ENCODE assay signal across 6 mouse cellular contexts in genomic region chr12:20229441-20229840, GRCm38 (mm10).
DNase-seq lines count a peak whose midpoint lies in the region; ATAC-seq lines count a peak whose summit lies in the region.
"Not testable (repeated sequence)": the region's sequence is repeated elsewhere in the genome, so short reads cannot be mapped to it uniquely, and the experiment has no call there.

No protein-coding gene starts in this region.

- peaks cover 85% of the 10 kb centered on the region for H3K9me3 ChIP-seq in embryonic facial prominence, embryonic 10.5 days
- H3K9me3 ChIP-seq in hindbrain, embryonic 10.5 days = peaks cover 86% of the 10 kb centered on the region
- H3K9me3 ChIP-seq in limb, embryonic 11.5 days (ENCODE audit: control insufficient read depth, low read length) = peaks cover 74% of the 10 kb centered on the region
- H3K9me3 ChIP-seq in midbrain, embryonic 14.5 days (ENCODE audit: control insufficient read depth, low read length) = peaks cover 78% of the 10 kb centered on the region

- H3K27me3 ChIP-seq in embryonic facial prominence, embryonic 10.5 days (replicated peaks; ENCODE audit: low read depth, poor library complexity, severe bottlenecking) = peaks cover 54% of the 10 kb centered on the region
- peaks cover 43% of the 10 kb centered on the region for H3K27me3 ChIP-seq in hindbrain, embryonic 10.5 days (ENCODE audit: insufficient read depth, poor library complexity, severe bottlenecking)
- peaks cover 12% of the 10 kb centered on the region for H3K27me3 ChIP-seq in limb, embryonic 11.5 days (ENCODE audit: control insufficient read depth, insufficient read depth, low read length)
- H3K27me3 ChIP-seq in midbrain, embryonic 14.5 days (ENCODE audit: control insufficient read depth, insufficient read depth, low read length); splenic B cell, adult 2 months (ENCODE audit: control insufficient read depth, insufficient read depth, low read length, poor library complexity, severe bottlenecking): not testable (repeated sequence)

- not testable (repeated sequence) for H3K4me1 ChIP-seq in embryonic facial prominence, embryonic 10.5 days; hindbrain, embryonic 10.5 days (replicated peaks); limb, embryonic 11.5 days (ENCODE audit: control insufficient read depth, insufficient read depth, low read length); midbrain, embryonic 14.5 days (ENCODE audit: control insufficient read depth, insufficient read depth, low read length)

- H3K27ac ChIP-seq in embryonic facial prominence, embryonic 10.5 days (replicated peaks); hindbrain, embryonic 10.5 days; limb, embryonic 11.5 days (replicated peaks; ENCODE audit: low read depth, low read length); midbrain, embryonic 14.5 days (replicated peaks; ENCODE audit: low read depth, low read length): not testable (repeated sequence)

- not testable (repeated sequence) for ATAC-seq in limb, embryonic 11.5 days (ENCODE audit: insufficient number of reproducible peaks, low FRiP score, low TSS enrichment, low read depth); midbrain, embryonic 14.5 days (ENCODE audit: low FRiP score, low TSS enrichment)

- not testable (repeated sequence) for H3K4me2 ChIP-seq in limb, embryonic 11.5 days (ENCODE audit: low read depth, severe bottlenecking); midbrain, embryonic 14.5 days (ENCODE audit: low read length)

- H3K36me3 ChIP-seq in embryonic facial prominence, embryonic 10.5 days (replicated peaks) = peaks cover 76% of the 10 kb centered on the region
- peaks cover 53% of the 10 kb centered on the region for H3K36me3 ChIP-seq in hindbrain, embryonic 10.5 days
- H3K36me3 ChIP-seq in limb, embryonic 11.5 days (ENCODE audit: control insufficient read depth, insufficient read depth, low read length) = peaks cover 19% of the 10 kb centered on the region; the same call in 1 of the 2 replicates
- not testable (repeated sequence) for H3K36me3 ChIP-seq in midbrain, embryonic 14.5 days (ENCODE audit: control insufficient read depth, insufficient read depth, low read length); splenic B cell, adult 2 months (ENCODE audit: control insufficient read depth, insufficient read depth, low read length, poor library complexity, severe bottlenecking)

- not testable (repeated sequence) for H3K9ac ChIP-seq in limb, embryonic 11.5 days (ENCODE audit: low read length); midbrain, embryonic 14.5 days (replicated peaks; ENCODE audit: low read length)

- WGBS in embryonic facial prominence, embryonic 10.5 days = 81% methylated on average over 8 of the region's 8 CpGs
- WGBS in hindbrain, embryonic 10.5 days = 77% methylated on average over 8 of the region's 8 CpGs
- 83% methylated on average over 8 of the region's 8 CpGs for WGBS in limb, embryonic 11.5 days
- 76% methylated on average over 8 of the region's 8 CpGs for WGBS in midbrain, embryonic 14.5 days

- H3K4me3 ChIP-seq in embryonic facial prominence, embryonic 10.5 days; hindbrain, embryonic 10.5 days; limb, embryonic 11.5 days (ENCODE audit: low read depth, low read length); midbrain, embryonic 14.5 days (replicated peaks; ENCODE audit: low read depth, low read length): not testable (repeated sequence)

- DNase-seq in R1 (ENCODE audit: low read depth, low spot score) = peak; percentile 16
- DNase-seq in embryonic facial prominence, embryonic 10.5 days (ENCODE audit: low spot score) = peak; percentile 7
- peak; percentile 2 for DNase-seq in hindbrain, embryonic 10.5 days (ENCODE audit: low spot score)
- peak; percentile 20 for DNase-seq in limb, embryonic 11.5 days (ENCODE audit: low spot score)
- DNase-seq in midbrain, embryonic 14.5 days = peak; percentile 0
- peak; percentile 5 for DNase-seq in splenic B cell, adult 2 months (ENCODE audit: low read depth, low spot score)
